Comparison of ENCODE assay signal across 28 mouse cellular contexts in the genomic region with DNA sequence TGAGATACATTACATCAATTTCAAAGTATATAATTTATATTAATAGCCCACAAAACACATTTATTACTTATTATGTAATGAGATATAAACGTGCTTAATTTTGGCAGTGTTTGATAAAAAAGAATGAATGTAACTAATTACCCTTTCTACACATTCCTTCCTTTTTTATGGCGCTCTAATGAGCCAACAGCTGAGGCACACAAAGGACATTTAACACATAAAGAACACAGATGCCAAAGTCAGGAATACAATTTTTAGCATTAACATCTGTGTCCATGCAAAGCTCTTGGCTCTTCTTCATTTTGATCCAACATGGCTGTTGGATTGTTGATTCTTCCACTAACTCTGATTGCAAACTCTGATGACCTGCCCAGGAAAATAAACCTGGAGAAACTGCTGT.
"Had no signal": no experiment of that assay in that cellular context is flagged by ENCODE, and none has a peak within 500 bp of the region (broad histone marks: within the 10 kb centered on the region; RNA-seq: fewer than 3 reads in every experiment).

No protein-coding gene starts in this region.

- H3K4me1 ChIP-seq: heart, embryonic 13.5 days; heart, embryonic 15.5 days; hindbrain, embryonic 13.5 days; hindbrain, embryonic 15.5 days; kidney, embryonic 15.5 days; limb, embryonic 13.5 days; limb, embryonic 15.5 days; liver, embryonic 12.5 days had no signal

- H3K36me3 ChIP-seq: heart, embryonic 13.5 days; heart, embryonic 15.5 days; hindbrain, embryonic 13.5 days; hindbrain, embryonic 15.5 days; kidney, embryonic 15.5 days; limb, embryonic 13.5 days; limb, embryonic 15.5 days; liver, embryonic 12.5 days had no signal

- H3K27ac ChIP-seq: gastrocnemius, adult 2 months; heart, adult 2 months; heart, embryonic 13.5 days; heart, embryonic 15.5 days; hindbrain, embryonic 13.5 days; hindbrain, embryonic 15.5 days; hindbrain, postnatal 0 days; kidney, embryonic 15.5 days; kidney, postnatal 0 days; limb, embryonic 13.5 days; limb, embryonic 15.5 days; liver, embryonic 12.5 days; liver, embryonic 14.5 days had no signal

- H3K9ac ChIP-seq: heart, embryonic 13.5 days; heart, embryonic 15.5 days; hindbrain, embryonic 13.5 days; hindbrain, embryonic 15.5 days; kidney, embryonic 15.5 days; limb, embryonic 13.5 days; limb, embryonic 15.5 days; liver, embryonic 12.5 days; liver, embryonic 14.5 days had no signal

- DNase-seq: gastrocnemius, adult 2 months; gastrocnemius, postnatal 10 days; gastrocnemius, postnatal 25 days; heart, adult 11 months; heart, adult 2 months; heart, postnatal 14 days; heart, postnatal 36 days; kidney, adult 11 months; kidney, adult 2 months; kidney, adult 9 months; kidney, postnatal 14 days; kidney, postnatal 36 days; layer of hippocampus, adult 9-11 months; layer of hippocampus, postnatal 36 days; left cerebral cortex, postnatal 4 days had no signal

- H3K27me3 ChIP-seq: heart, embryonic 13.5 days; heart, embryonic 15.5 days; hindbrain, embryonic 13.5 days; hindbrain, embryonic 15.5 days; kidney, embryonic 15.5 days; limb, embryonic 13.5 days; limb, embryonic 15.5 days; liver, embryonic 12.5 days had no signal

- ATAC-seq: hindbrain, postnatal 0 days; intestine, embryonic 16.5 days; liver, embryonic 12.5 days had no signal

- H3K4me2 ChIP-seq: heart, embryonic 11.5 days; heart, embryonic 13.5 days; heart, embryonic 15.5 days; hindbrain, embryonic 13.5 days; hindbrain, embryonic 15.5 days; kidney, embryonic 15.5 days; limb, embryonic 13.5 days; limb, embryonic 15.5 days; liver, embryonic 12.5 days had no signal

- H3K9me3 ChIP-seq: heart, embryonic 13.5 days; heart, embryonic 15.5 days; hindbrain, embryonic 13.5 days; hindbrain, embryonic 15.5 days; kidney, embryonic 15.5 days; limb, embryonic 13.5 days; limb, embryonic 15.5 days; liver, embryonic 12.5 days had no signal

- H3K4me3 ChIP-seq: gastrocnemius, adult 2 months; heart, adult 2 months; heart, embryonic 13.5 days; heart, embryonic 15.5 days; hindbrain, embryonic 13.5 days; hindbrain, embryonic 15.5 days; kidney, embryonic 15.5 days; limb, embryonic 13.5 days; limb, embryonic 15.5 days; liver, embryonic 12.5 days had no signal
